Mouse (Mus musculus): ENCODE measurements around the gene 2810006K23Rik. TPM values are rescaled to one million over a fixed set of nuclear protein-coding genes. Genes with fewer than 3 reads are reported as not detected.
"Not testable (repeated sequence)": the region's sequence is repeated elsewhere in the genome, so short reads cannot be mapped to it uniquely, and the experiment has no call there.

Gene 2810006K23Rik
- 10 to 100 TPM; 11.0 to 18.3 TPM for polyA plus RNA-seq (2017; shearing (Covaris generic))

GRCm38 (mm10) chr5:124327510-124328364, at the start of gene 2810006K23Rik, which contains the start of gene Mphosph9:
2810006K23Rik (plus strand) TSS chr5:124328089.
Mphosph9 (minus strand) TSS chr5:124327972.
- ATAC-seq = peak; percentile 93

- no peak for ATAC-seq
Measured at GRCm38 (mm10) chr5:124282854-124283253, 45.0 kb upstream of the 2810006K23Rik start.

DNA sequence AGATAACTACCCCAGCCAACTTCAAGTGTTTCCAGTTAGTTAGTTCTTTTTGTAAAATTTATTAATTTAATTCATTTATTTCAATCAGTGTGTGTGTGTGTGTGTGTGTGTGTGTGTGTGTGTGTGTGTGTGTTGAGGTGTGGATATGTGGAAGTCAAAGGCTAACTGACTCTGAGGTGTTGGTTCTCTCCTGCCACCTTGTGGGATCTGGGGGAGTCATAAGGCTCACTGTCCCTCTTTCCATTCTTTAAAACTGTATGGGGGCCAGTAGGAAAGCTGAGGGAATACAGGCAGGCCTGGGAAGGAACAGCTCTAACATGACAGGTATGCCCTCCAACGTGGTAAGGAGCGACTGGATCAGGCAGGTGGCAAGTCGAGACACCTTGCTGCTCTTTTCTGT, 43.6 kb upstream of the 2810006K23Rik start:
- ATAC-seq = no peak

- no peak for ATAC-seq
Measured at GRCm38 (mm10) chr5:124287616-124288247, 40.2 kb upstream of the 2810006K23Rik start.

DNA sequence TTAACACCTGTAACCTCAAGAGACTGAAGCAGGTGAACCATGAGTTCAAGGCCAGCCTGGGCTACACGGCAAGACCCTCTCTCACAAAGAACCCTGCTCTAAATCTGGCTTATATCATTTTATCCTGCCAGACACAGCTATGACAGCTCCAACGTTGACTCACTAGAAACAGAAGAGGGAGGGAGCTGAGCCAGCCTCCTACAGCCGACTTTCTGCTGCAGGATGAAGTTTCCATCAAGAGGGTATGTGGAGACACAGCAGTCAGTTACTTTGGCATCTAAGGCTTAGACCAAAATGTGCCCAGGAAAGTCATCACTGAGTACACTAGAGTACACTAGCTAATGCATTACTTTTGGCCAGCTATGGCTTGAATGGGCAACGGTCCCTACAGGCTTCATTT, 37.7 kb upstream of the 2810006K23Rik start:
- ATAC-seq = no peak

GRCm38 (mm10) chr5:124293967-124294366, 33.9 kb upstream of the 2810006K23Rik start:
- no peak for ATAC-seq

GRCm38 (mm10) chr5:124296475-124296874, 31.4 kb upstream of the 2810006K23Rik start:
- ATAC-seq = no peak

DNA sequence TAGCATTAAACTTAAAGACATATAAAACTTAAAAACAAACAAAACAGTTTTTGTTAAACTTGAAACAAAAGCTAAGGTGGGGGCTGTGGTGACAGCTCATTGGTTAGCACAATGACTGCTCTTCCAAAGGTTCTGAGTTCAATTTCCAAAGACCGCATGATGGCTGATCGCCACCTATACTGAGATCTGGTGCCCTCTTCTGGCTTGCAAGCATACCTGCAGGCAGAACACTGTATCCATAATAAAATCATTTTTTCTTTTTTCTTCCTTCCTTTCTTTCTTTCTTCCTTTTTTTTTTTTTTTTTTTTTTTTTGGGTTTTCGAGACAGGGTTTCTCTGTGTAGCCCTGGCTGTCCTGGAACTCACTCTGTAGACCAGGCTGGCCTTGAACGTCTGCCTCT, 28.6 kb upstream of the 2810006K23Rik start:
- not testable (repeated sequence) for ATAC-seq

- ATAC-seq = no peak
Measured at GRCm38 (mm10) chr5:124300132-124300531, 27.8 kb upstream of the 2810006K23Rik start.

DNA sequence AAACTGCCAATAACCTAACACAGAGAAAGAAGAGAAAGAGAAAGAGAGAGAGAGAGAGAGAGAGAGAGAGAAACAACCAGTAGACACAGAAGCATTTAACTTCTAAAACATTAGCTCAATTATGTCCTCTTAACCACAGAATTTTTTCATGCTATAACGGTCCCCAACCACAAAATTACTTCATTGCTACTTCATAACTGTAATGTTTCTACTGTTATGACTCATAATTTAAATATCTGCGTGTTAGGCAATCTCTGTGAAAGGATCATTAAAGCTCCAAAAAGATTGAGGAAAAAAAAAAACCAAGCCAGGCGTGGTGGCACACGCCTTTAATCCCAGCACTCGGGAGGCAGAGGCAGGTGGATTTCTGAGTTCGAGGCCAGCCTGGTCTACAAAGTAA, 25.0 kb upstream of the 2810006K23Rik start:
- peak; percentile 69 for ATAC-seq

GRCm38 (mm10) chr5:124309155-124309554, 18.7 kb upstream of the 2810006K23Rik start:
- no peak for ATAC-seq

DNA sequence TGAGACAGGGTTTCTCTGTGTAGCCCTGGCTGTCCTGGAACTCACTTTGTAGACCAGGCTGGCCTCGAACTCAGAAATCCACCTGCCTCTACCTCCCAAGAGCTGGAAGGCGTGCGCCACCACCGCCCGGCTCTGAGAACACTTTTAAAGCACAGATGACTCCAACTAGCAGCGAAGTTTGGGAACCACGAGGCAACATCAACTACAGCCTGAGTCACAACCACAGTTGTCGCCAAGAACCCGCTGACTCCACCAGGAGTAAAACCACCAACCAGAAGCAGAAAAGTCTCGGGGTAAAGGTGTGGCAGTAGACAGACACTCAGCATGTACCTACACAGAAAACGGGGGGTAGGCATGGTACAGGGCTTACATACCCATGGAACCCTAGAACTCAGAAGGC, 17.8 kb upstream of the 2810006K23Rik start:
- ATAC-seq = no peak

DNA sequence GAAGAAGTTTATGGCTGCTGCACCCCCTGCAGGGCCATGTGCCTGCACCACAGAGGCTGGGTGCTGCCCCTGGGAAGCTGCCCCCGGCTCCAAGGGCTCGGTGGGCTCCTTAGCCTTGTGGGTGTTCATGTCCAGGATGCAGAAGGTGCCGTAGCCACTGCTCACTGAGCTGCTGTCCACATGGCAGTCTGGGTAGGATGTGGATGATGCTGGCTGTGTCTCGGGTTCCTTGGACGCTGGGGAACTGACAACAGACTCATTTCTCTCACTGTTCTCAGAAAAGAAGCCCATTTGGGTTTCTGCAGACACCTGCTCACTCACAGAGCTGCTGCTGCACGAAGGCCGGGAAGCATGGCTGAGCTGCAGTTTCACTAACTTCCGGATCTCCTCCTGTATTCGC, 12.4 kb upstream of the 2810006K23Rik start:
- no peak for ATAC-seq

DNA sequence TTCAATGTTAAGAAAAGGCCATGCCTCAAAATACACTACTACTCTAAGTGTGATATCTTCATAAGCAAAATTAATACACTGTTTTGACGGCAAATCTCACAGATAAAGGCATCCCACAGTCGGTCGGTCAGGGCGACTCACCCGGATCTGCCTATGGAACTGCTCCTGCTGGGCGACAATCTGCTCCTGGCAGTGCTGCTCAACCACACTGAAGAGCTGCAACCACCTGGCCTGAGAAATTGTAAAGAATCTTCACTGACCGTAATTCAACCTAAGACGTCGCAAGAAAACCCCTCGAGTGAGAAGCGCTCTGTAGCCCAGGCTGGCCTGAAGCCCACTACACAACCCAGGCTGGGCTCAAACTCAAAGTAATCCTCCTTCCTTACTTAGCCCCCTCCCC, 11.9 kb upstream of the 2810006K23Rik start:
- no peak for ATAC-seq

DNA sequence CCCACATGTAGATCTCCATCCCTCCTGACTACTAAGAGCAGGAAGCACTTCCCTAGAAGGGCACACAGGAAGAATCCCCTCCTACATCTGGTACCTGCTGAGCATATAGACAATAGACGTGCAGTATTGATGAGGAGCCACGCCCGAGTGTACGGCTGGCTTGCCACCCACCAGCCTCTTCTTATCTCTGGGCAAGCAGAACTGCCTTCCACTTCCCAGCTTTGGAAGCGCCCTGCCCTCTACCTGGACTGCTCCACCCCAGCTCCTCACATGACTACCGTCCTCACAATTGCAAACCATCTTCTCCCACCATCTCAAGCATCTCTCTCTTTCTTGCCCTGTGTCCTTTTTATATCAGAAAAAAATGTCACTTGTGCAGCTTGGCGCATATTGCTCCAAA, 10.2 kb upstream of the 2810006K23Rik start:
- ATAC-seq = no peak

- no peak for ATAC-seq
Measured at GRCm38 (mm10) chr5:124326829-124327228, 1.1 kb upstream of the 2810006K23Rik start.

DNA sequence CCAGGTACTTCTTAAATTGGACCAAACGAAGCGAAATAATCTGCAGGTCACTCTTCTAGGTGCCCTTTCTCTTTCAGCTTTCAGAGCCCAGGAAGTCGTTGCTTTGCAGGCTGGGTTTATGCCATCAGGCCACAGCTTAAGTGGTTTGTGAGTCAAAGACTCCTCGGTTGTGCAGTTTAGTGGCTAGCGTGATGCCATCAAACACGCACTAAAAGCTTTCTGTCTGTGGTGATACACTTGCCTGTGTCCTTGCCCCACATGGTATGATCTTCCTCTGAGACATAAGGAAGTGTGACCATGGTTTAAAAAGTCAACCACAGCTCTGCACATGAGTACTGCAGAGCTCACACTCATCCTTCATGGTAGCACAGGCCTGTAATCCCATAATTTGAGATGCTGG, 2.2 kb downstream of the 2810006K23Rik start:
- no peak for ATAC-seq

GRCm38 (mm10) chr5:124334392-124334791, 6.5 kb downstream of the 2810006K23Rik start:
- no peak for ATAC-seq

DNA sequence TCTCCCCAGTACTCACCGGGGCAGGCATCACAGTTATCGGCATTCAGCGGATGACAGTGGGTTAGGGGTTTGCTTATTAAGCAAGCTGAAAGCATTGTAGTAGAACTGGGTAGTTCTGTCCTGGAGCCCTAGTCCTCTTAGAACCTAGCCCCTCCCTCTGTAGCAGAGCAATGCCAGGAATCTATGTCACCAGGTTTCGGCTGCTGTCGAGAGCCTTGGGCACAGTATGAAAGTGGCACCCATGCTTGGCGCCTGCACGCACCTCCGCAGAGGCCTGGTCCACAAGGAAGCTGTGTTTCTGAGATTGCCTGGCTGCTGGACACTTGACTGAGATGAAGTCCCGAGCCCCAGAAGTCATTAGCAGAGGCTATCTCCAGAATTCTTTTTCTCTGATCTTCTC, 9.2 kb downstream of the 2810006K23Rik start:
- no peak for ATAC-seq

- ATAC-seq = no peak
Measured at GRCm38 (mm10) chr5:124337909-124338308, 10.0 kb downstream of the 2810006K23Rik start.

DNA sequence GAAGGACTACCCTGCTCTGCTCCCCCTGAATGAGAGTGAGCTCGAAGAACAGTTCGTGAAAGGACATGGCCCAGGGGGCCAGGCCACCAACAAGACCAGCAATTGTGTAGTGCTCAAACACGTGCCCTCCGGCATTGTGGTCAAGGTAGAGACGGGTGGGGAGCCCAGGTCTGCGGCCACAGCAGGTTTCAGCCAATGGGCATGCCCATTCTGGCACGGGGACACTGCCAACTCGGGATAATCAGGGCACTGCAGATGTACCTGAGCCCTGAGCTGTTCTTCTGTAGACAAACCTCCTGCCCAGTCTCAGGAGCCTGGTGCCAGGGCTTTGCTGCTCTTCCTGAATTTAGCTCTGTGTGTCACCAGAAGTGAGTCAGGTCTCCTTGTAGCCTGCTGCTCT, 10.9 kb downstream of the 2810006K23Rik start:
- no peak for ATAC-seq

- ATAC-seq = not testable (repeated sequence)
Measured at GRCm38 (mm10) chr5:124341753-124342339, 14.0 kb downstream of the 2810006K23Rik start.

GRCm38 (mm10) chr5:124342897-124343296, 15.0 kb downstream of the 2810006K23Rik start:
- ATAC-seq = no peak

DNA sequence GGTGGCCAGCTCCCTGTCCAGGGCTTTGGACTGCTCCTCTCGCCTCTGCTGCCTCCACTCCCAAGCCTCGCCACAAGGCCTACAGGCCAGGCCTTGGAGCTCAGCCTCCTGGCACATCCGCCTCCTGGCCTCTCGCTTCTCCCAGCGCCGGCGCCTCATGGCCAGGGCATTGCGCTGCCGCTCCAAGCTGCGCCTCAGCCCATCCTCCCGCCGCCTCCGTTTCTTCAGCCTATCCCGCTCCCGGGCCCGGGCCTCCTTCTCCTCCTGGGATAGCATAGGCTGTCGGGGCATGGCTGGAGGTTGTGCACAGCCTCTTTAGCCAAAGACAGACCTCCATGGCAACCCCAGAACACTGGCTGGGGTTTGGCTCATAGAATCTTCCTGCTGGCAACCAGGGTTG, 21.3 kb downstream of the 2810006K23Rik start:
- ATAC-seq = no peak

Data from activated CD4-positive, CD25-positive, alpha-beta regulatory T cell, adult 4 months (primary cell).